Mouse (Mus musculus): Measurements from ENCODE around the gene Ankef1.

Gene Ankef1

DNA sequence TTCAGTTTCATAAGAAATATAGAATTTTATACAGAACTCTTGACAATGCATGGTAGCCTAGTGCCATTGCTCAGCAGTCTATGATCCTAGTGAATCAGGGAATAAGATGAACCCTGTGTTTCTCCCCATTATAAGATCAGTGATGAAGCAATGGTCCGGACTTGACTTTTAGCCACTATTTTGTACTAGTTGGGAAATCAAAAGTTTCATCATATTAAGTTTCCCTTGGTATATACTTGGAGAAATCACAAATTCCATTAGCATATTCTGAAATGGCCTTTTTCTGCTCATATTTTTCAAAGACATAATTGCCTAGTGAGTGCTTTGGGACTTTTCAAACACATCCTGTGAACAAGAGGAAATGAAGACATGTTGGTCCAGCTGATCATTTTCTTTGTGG lies at the start of gene Ankef1:
Gene Ankef1 (plus strand): TSS at position 260 of the 400 bp plus-strand sequence.
- DNase-seq: no peak

DNA sequence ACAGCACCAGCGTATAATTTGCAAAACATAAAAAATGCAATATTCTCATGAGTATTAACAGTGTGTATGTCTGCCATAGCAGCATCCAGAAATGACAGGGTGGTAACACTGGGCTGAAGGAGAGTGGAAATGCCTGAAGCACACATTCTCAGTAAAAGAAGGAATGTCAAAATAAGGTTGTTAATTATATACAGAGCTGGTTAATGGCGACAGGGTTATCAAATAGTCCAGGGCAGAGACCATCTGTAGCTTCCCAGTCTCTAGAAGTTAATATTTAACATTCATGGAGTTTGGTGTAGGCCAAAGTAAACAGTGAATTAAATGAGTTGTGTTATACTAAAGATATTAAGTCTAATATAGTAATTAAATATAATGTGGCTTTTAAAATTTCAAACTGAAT lies 45.2 kb upstream of the Ankef1 start:
- DNase-seq: no peak

DNA sequence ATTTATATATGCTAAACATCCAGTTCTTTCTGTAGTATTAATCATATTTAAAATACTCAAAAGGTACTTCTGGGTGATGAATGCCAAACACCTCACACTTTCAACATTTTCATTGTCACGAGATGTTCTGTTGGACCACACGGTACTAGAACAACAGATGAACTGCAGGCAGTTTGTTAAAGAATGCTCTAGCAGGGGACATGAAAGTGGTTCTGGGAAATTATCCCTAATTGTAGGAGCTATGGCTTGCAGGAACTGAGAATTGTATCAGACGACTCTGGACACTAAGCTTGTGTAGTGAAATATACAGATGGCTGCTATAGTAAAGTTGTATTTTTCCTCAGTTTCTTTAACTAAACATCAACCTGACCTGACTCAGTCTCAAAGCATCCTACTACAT lies 44.8 kb upstream of the Ankef1 start:
- no peak for DNase-seq

DNA sequence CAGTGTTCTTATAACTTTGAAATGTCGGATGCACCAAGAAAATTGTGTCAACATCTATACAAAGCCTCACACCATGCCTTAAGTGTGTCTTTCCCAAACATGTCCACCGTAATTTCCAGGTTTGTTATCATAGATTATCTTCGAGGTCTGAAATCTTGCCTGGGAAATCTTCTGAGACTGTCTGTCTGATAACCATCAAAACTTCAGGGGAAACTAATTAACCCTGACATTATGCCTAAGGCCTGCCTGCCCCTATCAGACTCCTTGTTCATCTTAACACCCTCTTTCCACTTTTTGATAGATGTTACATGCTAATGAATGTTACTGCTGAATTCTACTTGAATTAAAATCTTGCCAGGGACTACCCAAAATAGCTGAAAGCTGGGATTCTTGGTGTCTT lies 24.1 kb upstream of the Ankef1 start:
- DNase-seq: no peak

DNA sequence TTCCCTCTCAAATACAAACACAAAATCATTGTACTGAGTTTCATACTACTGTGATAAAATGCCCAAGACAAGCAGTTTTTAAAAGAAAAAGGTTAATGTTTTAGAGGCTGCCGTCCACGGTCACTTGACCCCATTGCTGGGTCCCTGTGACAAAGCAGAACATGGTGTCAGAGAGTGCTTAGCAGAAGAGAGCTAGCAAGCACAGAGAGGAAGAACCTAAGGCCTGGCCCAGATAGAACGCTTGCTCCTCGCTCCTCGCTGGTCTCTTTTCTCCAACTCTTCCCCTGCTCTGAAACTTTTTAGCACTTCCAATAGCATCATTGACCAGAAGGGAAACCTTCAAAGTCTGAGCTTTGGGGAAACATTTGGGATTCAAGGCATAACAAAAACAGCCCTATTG lies 19.4 kb upstream of the Ankef1 start:
- no peak for DNase-seq

DNA sequence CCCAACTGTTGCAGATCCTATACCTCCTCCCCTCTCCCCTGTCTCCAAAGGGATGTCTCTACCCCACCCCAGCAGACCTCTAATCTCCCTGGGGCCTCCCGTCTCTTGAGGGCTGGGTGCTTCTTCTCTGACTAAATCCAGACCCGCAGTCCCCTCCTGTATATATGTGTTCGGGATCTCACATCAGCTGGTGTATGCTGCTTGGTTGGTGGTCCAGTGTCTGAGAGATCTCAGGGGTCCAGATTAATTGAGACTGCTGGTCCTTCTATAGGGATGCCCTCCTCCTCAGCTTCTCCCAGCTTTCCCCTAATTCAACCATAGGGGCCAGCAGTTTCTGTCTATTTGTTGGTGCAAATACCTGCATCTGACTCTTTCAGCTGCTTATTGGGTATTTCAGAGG lies 18.7 kb upstream of the Ankef1 start:
- DNase-seq: no peak

DNA sequence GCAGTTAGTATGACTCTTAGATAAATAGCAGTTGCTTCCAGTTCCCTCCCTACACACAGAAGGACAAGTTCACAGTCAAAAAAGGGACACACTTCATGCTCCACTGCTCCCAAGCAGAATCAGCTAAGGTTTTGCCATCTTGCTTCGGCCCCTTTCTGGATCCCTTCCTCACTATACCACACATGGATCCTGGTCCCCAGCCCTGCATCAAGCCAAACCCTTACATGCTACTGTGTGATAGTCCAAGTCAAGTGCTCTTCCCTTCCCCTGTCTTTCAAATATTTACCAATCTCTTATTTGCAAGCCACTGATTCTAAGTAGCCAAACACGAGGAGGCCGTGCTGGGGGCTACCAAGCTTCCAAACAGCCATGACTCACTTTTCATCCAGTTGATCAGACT lies 16.8 kb upstream of the Ankef1 start:
- no peak for DNase-seq

DNA sequence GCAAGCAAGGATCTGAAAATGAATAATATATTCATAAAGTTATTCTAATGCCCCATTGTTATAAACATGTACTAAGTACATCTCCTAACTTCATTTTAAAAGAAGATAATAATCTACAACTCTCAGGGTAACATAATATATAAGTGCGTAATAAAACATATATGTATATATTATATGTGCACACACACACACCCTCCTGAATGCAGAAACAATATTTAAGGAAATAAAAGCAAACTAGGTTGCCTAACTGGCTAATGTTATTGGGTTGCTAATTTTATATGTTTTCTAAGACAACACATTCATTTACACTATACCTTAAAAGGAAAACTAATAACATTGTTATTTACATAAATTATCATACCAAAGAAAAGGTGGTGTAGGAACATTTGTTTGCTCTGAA lies 16.3 kb upstream of the Ankef1 start:
- DNase-seq: no peak

DNA sequence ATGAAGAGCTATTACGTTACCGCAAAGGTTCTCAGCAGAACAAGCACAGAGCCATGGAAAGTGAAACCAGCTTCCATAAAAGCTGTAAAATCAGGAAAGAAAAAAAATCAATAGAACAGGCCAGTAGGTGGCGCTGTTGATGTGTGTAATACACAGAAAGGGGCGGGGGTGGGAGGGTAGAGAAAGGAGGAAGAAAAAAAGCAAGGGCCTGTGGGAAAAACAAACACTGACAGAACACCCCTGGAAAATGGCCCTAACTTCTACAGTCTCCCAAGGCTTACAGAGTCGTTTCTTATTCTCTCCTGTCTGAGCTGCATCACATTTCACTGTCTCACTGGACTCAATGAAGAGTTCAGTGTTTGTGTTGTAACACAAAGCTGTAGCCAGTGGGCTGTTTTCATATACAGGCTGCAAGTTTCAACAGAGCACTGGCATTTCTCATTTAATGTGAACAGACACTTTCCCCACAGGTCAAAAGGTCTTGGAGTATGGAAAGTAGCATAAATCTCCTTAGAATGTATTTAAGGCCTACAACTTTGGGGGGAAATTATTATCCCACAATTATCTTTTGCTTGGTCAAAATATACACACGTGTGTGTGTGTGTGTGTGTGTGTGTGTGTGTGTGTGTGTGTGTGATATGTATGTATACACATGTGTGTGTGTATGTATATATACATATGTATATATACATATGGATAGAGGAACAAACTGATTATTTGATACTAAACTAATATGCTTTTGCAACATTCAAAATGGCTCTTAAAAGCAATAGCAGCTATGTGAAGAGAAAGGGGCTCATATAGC lies 15.7 kb upstream of the Ankef1 start:
- peak; percentile 5 for DNase-seq

DNA sequence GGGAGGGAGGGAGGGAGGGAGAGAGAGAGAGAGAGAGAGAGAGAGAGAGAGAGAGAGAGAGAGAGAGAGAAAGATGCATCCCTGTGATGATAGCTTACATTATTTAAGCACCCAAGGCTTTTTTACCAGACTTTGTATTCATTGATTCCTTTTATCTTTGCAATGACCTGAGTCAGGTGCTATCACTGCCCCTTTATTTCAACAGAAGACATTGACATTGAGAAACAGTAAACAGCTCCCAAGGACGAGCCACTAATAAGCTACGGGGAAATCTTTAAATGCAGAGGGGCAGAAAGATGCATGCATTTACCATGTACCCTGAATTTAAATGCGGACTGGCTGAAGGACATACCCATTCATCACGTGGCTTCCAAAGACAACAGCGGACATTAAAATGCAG lies 14.7 kb upstream of the Ankef1 start:
- DNase-seq: no peak

DNA sequence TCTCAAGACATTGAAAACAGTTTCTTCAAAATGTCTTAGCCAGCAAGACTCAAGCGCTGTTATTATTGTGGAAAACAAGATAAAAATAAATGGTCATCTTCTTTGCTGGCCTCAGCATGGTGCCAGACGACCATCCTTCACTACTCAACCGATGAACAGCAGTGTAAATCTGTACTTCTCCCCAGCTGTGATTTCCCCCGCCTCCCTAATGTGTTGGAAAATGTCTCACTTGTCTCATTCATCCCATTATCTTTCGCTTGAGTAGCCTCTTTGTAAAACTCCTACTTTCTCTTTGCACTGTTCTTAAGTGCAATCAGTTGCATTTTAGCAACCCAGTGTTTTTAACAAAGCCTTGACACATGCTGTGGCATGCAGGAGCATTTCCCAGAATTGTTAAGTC lies 9.4 kb downstream of the Ankef1 start:
- DNase-seq: no peak

DNA sequence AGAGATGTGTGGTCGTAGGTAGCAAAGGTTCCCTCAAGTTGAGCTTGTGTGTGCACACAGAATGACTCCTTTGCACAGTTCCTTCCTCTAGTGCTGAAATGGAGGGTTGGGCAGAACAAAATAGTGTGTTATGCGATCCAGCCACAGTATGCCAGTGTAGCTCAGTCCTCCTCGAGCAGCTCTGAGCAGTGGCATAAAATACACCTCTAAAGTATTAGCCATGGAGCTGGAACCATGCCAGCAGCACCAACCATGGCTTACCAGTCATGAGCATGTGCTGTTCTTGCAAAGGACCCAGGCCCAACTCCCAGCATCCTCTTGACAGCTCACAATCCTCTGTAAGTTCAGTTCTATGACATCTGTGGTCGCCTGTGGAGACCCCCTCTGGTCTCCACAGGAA lies 10.0 kb downstream of the Ankef1 start:
- no peak for DNase-seq

DNA sequence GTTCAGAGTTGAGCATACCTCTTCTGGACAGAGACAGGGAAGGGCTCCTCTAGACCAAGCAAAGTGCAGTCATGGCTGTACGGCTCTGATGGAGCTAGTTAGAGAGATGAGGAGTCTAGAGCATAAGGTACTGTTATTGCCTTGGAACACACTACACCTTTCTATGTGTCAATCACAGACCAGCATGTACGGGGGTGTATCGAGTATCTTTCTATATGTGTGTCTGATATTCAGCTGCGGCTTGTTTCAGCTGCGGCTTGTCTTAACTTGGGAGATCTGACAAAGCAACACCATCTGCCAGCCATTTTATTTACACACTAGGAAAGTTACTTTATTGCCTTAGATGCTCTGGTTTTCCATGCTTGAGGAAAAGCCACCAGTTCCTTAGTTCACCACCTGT lies 11.1 kb downstream of the Ankef1 start:
- DNase-seq: no peak

DNA sequence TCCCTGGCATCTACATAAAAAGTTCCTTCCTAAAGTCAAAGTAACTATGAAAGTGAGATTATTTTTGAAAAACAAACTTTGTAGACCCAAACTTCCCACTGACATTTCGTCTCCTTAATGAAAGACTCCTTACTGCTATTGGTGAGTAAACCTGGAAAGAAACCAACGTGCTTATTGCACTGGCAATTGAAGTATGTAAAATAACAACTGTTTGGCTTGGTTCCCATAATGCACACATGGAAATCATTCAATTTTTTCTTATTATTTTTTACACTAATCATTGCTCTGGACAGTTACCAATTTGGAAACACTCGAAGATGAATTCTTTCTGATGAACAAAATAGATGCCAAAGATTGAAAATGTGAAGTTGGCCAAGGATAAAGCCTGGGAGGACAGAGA lies 12.1 kb downstream of the Ankef1 start:
- no peak for DNase-seq

DNA sequence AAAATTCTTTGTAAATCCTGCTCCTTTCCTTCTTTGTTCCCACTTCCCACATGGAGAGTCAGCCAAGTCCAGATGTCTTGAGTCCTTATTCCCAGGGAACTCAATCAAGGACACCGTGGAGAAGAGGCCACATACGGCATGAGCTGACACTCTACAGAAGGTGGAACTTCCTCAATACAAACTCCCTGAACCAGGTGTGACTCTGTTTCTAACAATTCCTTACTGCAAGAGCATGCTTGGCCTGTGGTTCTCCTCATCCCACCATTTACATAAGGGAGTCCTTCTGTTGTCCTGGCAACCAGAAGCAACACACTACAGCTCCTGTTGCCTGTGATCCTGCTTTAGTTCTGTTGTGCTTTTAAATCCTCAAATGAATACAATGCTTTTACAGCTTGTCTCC lies 13.8 kb downstream of the Ankef1 start:
- no peak for DNase-seq

DNA sequence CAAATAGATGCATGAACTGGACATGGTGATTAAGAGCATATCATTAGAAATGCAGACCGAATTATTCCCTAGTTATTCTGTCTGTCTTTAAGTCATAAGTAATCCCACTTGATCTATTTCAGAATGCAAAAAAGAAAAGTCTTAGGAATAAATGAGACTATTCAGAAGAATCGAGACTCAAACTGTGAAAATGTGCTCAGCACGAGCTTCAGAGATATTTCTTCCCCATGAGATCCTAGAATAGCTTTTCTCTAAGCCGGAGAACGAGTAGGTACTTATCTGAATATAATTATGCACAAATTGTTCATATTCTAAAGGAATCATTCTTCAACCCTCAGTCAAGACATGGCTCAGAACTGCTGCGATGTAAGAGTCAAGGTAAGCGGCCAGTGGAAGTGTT lies 27.2 kb downstream of the Ankef1 start:
- no peak for DNase-seq

DNA sequence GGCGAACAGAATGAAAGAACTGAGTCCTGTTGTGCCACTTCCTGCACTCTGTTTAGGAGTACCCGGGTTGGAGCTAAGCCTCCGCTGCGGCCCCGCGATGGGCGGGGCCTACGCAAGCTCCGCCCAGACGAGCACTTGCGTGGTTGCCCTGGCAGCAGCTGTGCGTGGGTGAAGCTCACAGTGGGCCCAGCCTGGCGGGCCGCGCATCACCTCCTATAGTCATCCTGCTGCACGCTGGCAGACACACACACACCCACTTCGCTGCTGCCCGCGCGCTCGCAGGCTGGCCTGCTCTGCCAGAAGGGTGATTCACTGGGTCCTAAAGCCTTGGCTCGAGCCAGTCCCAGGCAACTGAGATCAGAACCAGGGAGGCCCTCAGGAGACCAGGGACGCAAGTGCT lies 30.3 kb downstream of the Ankef1 start:
- peak; percentile 21 for DNase-seq

DNA sequence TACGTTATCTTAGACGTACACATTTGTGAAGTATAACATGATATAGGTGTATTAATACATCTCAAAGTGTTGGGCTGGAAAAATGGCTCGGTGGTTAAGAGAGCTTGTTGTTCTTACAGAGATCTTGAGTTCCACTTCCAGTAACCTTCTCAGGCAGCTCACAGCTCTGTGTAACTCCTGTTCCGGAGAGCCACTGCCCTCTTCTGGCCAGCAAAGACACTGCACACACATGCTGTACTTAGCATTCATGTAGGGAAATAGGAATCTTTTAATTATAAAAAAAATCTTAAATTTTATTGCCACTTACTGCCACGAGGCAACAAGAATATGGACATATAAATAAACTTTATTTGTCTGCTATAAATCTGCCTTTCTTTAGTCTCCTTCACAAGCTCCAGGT lies 56.3 kb downstream of the Ankef1 start:
- no peak for DNase-seq

DNA sequence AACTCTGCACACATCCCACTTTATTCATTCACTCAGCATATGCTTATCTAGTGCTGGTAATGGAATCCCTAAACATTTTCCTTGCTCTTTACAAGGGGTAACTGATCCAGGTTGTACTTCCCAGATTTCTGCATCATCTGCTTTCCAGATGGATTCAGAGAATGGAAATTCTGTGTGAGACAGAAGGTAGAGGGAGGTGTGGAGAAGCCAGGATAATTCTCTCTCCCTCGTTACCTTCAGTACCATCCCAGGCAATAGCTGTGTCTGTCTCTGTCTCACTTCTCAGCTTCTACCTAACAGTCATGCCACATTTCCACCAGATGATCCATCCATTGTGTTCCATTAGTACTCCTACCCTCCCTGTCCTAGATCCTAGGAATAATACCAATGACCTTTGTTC lies 60.6 kb downstream of the Ankef1 start:
- no peak for DNase-seq

DNA sequence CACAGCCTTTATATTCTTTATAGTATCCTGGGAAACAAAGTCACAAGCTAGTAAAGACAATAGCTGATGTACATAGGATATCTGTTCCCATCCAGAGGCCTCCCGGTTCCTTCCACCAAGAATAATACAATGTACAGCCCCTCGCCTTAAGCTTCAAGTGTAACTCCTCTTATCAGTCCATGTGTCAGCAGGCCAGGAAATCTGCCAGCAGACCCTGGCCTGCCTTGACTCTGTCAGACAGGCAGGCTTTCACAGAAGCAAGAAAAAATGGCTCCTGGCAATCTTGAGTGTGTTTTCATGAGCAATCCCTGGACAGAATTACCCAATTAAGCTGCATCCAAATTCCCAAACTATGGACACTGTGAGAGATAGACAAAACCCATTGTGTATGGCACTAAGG lies 69.1 kb downstream of the Ankef1 start:
- no peak for DNase-seq

DNA sequence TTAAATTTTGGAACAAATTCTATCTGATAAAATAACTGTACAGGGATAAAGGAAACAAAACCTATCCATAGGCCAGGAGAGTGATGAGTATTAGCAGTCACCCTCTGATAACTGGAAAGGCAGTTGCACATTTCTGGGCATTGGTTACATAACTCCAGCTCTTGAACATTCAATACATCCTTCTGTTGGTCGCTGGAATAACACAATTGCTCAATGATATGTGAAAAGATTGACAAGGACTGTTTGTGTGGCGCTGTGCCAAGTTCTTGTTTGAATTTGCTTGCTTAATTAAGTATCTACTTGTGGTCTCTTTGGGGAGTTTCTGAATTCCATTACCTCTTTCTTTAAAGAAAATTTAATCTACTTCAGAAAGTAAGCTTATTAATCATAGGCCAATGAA lies 81.1 kb downstream of the Ankef1 start:
- DNase-seq: no peak

DNA sequence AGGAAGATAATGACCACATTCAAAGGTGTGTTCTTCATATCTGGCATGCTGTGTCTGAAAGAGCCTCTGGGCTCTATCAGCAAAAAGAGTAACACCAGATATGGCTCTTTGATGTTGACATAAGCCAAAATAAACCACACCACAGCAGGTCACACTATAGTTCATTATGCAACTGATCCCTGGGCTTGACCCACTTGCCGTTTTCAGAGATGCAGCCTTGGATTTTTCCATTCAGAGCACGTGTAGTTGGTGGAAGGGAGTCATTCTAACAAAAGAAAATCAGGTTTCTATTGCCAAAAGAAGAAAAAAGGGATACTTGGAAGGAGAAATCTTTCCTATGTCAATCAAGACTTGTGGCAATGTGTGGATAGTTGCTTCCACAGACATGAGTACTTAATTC lies 87.1 kb downstream of the Ankef1 start:
- DNase-seq: no peak

DNA sequence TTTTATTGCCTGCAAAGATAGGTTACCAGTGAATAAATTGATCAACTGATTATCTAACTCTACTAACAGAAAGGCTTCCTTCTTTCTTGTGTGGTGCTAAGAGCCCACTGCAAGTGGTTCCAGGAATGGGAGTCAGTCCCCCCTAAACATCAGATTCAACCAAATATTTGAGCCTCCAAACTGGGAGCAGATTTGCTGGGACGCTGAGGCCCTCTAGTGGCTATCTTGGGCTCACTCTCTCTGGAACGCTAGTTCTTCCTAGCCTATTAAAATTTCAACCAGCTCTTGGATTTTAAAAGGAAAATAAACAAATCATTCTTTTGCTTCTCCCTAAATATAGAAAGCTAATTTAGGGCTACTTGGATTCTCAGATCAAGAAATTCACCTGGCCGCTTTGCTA lies 94.7 kb downstream of the Ankef1 start:
- DNase-seq: no peak

DNA sequence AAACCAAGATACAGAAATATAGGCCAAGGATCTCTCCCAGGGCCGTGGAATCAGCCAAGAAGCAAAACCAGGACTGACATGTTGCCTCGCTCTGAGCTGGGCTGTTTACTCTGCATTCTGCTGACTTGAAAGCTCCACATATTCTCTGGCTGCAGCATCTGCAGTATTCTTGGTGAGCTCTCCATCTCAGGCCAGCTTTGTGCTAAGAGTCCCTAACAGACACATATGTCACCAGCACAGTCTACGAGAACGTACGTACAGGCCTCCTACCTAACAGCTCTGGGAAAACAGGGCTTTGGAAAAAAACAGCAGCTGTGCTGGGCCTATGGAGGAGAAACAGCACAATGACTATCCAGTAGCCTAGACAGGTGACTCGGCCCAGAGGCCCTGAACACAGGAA lies 97.0 kb downstream of the Ankef1 start:
- no peak for DNase-seq

DNA sequence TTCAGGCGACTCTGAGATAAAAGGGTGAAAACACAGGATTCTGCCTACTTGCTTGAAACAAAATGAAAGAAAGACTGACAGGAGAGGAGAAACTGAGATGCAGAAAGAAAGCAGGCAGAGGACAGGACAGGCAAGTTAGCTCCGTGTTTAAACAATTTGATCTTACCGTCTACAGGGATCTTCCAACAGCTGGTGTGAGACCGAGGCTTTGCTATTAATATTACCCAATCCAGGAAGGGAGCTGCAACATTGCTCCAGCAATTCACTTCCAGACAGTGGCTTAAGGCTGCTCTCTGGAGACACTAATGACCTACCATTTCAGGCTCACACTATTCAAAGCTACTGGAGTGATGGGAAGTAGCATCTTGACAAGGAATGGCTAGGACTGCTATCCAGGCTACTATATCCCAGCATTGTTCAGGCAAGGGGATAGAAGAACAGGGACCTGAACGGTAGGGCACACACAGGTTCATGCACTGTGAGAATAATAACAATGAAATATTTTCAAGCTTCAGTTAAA lies 99.0 kb downstream of the Ankef1 start:
- no peak for DNase-seq

Data from thymus, postnatal 14 days (tissue).